ENCODE assay signal across 8 mouse cellular contexts in genomic region chr3:131109686-131110070, GRCm38 (mm10). TPM values are rescaled to one million over a fixed set of nuclear protein-coding genes. Genes with fewer than 3 reads are reported as not detected.
A peak's percentile ranks its signal among the peaks of the same experiment; 100 is the strongest.
DNase-seq lines count a peak whose midpoint lies in the region; ATAC-seq and TF ChIP-seq lines count a peak whose summit lies in the region.

No protein-coding gene starts in this region.

- no peaks in the 10 kb centered on the region for H3K9me3 ChIP-seq in kidney, embryonic 14.5 days (ENCODE audit: control insufficient read depth, low read length)
- no peaks in the 10 kb centered on the region for H3K9me3 ChIP-seq in embryonic facial prominence, embryonic 11.5 days (replicated peaks; ENCODE audit: control insufficient read depth, low read length)
- no peaks in the 10 kb centered on the region for H3K9me3 ChIP-seq in limb, embryonic 10.5 days (replicated peaks)
- H3K9me3 ChIP-seq in stomach, embryonic 14.5 days (ENCODE audit: control insufficient read depth, low read depth, low read length), result no peaks in the 10 kb centered on the region

- WGBS in kidney, embryonic 14.5 days, result 1% methylated on average over 13 of the region's 14 CpGs
- WGBS in kidney, adult 2 months, result under 1% methylated on average over 13 of the region's 14 CpGs
- WGBS in embryonic facial prominence, embryonic 11.5 days, result 0% methylated on average over 13 of the region's 14 CpGs
- WGBS in limb, embryonic 10.5 days, result 0% methylated on average over 14 of the region's 14 CpGs
- WGBS in stomach, embryonic 14.5 days, result 0% methylated on average over 14 of the region's 14 CpGs

- no peaks in the 10 kb centered on the region for H3K36me3 ChIP-seq in kidney, embryonic 14.5 days (ENCODE audit: control insufficient read depth, insufficient read depth, low read length)
- no peaks in the 10 kb centered on the region for H3K36me3 ChIP-seq in kidney, adult 2 months (ENCODE audit: control insufficient read depth, insufficient read depth, low read length)
- H3K36me3 ChIP-seq in embryonic facial prominence, embryonic 11.5 days (replicated peaks; ENCODE audit: control insufficient read depth, insufficient read depth, low read depth, low read length), result no peaks in the 10 kb centered on the region
- H3K36me3 ChIP-seq in limb, embryonic 10.5 days, result peaks cover 7% of the 10 kb centered on the region; the same call in 1 of the 2 replicates
- H3K36me3 ChIP-seq in stomach, embryonic 14.5 days (ENCODE audit: control insufficient read depth, insufficient read depth, low read length), result no peaks in the 10 kb centered on the region

- DNase-seq in kidney, adult 2 months, result no peak
- peak; percentile 51 for DNase-seq in embryonic facial prominence, embryonic 11.5 days (ENCODE audit: low spot score)
- DNase-seq in limb, embryonic 10.5 days (ENCODE audit: low spot score), result peak; percentile 68
- DNase-seq in cerebellum, adult 11-12 months, result no peak
- DNase-seq in frontal cortex, postnatal 36 days (ENCODE audit: low spot score in 2 of 2), result no peak

- TF ChIP-seq CTCF in kidney, adult 2 months (conservative IDR thresholded peaks at IDR 0.05; ENCODE audit: insufficient read depth, insufficient read length, low read depth, low read length), result no peak

- no peak overlapping the region for H3K27ac ChIP-seq in kidney, embryonic 14.5 days (ENCODE audit: low read depth, low read length)
- no peak overlapping the region for H3K27ac ChIP-seq in kidney, adult 2 months (ENCODE audit: insufficient read depth, low read depth, low read length)
- no peak overlapping the region; the same call in 1 of the 2 replicates for H3K27ac ChIP-seq in embryonic facial prominence, embryonic 11.5 days (replicated peaks; ENCODE audit: low read depth, low read length)
- H3K27ac ChIP-seq in limb, embryonic 10.5 days, result peak overlapping the region; percentile 97
- H3K27ac ChIP-seq in stomach, embryonic 14.5 days (ENCODE audit: low read length), result no peak overlapping the region

- peak; percentile 3; the same call in 1 of the 2 replicates for ATAC-seq in kidney, embryonic 14.5 days (ENCODE audit: low FRiP score, low TSS enrichment)
- no peak for ATAC-seq in embryonic facial prominence, embryonic 11.5 days (replicated peaks; ENCODE audit: insufficient number of reproducible peaks, low FRiP score, low TSS enrichment, low read depth)
- no peak for ATAC-seq in stomach, embryonic 14.5 days (ENCODE audit: insufficient number of reproducible peaks, insufficient read depth, low FRiP score, low read depth)
- ATAC-seq in activated CD4-positive, CD25-positive, alpha-beta regulatory T cell, adult 4 months, result no peak

- H3K27me3 ChIP-seq in kidney, embryonic 14.5 days (ENCODE audit: control insufficient read depth, insufficient read depth, low read length), result peaks cover 49% of the 10 kb centered on the region
- peaks cover 20% of the 10 kb centered on the region for H3K27me3 ChIP-seq in kidney, adult 2 months (replicated peaks; ENCODE audit: control insufficient read depth, insufficient read depth, low read length)
- peaks cover 7% of the 10 kb centered on the region for H3K27me3 ChIP-seq in embryonic facial prominence, embryonic 11.5 days (ENCODE audit: control insufficient read depth, insufficient read depth, low read length)
- H3K27me3 ChIP-seq in limb, embryonic 10.5 days (ENCODE audit: low read depth, poor library complexity, severe bottlenecking), result peaks cover 26% of the 10 kb centered on the region
- H3K27me3 ChIP-seq in stomach, embryonic 14.5 days (ENCODE audit: control insufficient read depth, insufficient read depth, low read length), result peaks cover 26% of the 10 kb centered on the region

- peak overlapping the region; percentile 67; the same call in 1 of the 2 replicates for H3K9ac ChIP-seq in kidney, embryonic 14.5 days (ENCODE audit: low read depth, low read length)
- peak overlapping the region; percentile 86 for H3K9ac ChIP-seq in embryonic facial prominence, embryonic 11.5 days (replicated peaks; ENCODE audit: low read length)
- H3K9ac ChIP-seq in stomach, embryonic 14.5 days (replicated peaks; ENCODE audit: low read depth, low read length), result no peak overlapping the region

- peaks cover 25% of the 10 kb centered on the region for H3K4me1 ChIP-seq in kidney, embryonic 14.5 days (ENCODE audit: control insufficient read depth, insufficient read depth, low read length)
- no peaks in the 10 kb centered on the region for H3K4me1 ChIP-seq in kidney, adult 2 months (ENCODE audit: control insufficient read depth, insufficient read depth, low read length)
- peaks cover 10% of the 10 kb centered on the region for H3K4me1 ChIP-seq in embryonic facial prominence, embryonic 11.5 days (ENCODE audit: control insufficient read depth, insufficient read depth, low read length)
- H3K4me1 ChIP-seq in limb, embryonic 10.5 days, result peaks cover 73% of the 10 kb centered on the region
- H3K4me1 ChIP-seq in stomach, embryonic 14.5 days (ENCODE audit: control insufficient read depth, insufficient read depth, low read length), result peaks cover 30% of the 10 kb centered on the region

- peak overlapping the region; percentile 61 for H3K4me3 ChIP-seq in kidney, embryonic 14.5 days (ENCODE audit: low read length)
- H3K4me3 ChIP-seq in kidney, adult 2 months (ENCODE audit: insufficient read depth, low read depth, low read length), result no peak overlapping the region
- peak overlapping the region; percentile 80 for H3K4me3 ChIP-seq in embryonic facial prominence, embryonic 11.5 days (ENCODE audit: low read depth, low read length)
- H3K4me3 ChIP-seq in limb, embryonic 10.5 days, result peak overlapping the region; percentile 91
- peak overlapping the region; percentile 40 for H3K4me3 ChIP-seq in stomach, embryonic 14.5 days (ENCODE audit: low read depth, low read length)

- H3K4me2 ChIP-seq in kidney, embryonic 14.5 days (replicated peaks; ENCODE audit: low read depth, low read length), result peak overlapping the region; percentile 94
- peak overlapping the region; percentile 92 for H3K4me2 ChIP-seq in embryonic facial prominence, embryonic 11.5 days (ENCODE audit: low read depth, low read length)
- peak overlapping the region; percentile 82; the same call in 1 of the 2 replicates for H3K4me2 ChIP-seq in stomach, embryonic 14.5 days (replicated peaks; ENCODE audit: low read depth, low read length)

- TF ChIP-seq POLR2A in kidney, adult 2 months (IDR thresholded peaks at IDR 0.05; ENCODE audit: low read depth, low read length), result no peak

RNA-seq across cellular contexts. Expression of gene Lef1, which starts 0.6 kb away (rescaled TPM):
- 31.9 and 32.1 TPM in 2 replicates for polyA plus RNA-seq in kidney, embryonic 14.5 days (2014; fragmentation: Nextera tagmentation; extraction: Ambion mirVana)
- polyA plus RNA-seq in kidney, adult 2 months (2012; rRNA removed), result 2.3 and 8.4 TPM in 2 replicates
- 73.9 and 87.2 TPM in 2 replicates for polyA plus RNA-seq in embryonic facial prominence, embryonic 11.5 days (2014; fragmentation: Nextera tagmentation; extraction: Ambion mirVana)
- polyA plus RNA-seq in limb, embryonic 10.5 days (2016; fragmentation: Nextera tagmentation; extraction: Ambion mirVana), result 60.1 and 76.1 TPM in 2 replicates
- 1.3 and 2.6 TPM in 2 replicates for polyA plus RNA-seq in stomach, embryonic 14.5 days (2014; fragmentation: Nextera tagmentation; extraction: Ambion mirVana)
- polyA plus RNA-seq in activated CD4-positive, CD25-positive, alpha-beta regulatory T cell, adult 4 months (2017; shearing (Covaris generic)), result 100 to 1,000 TPM; 175 to 182 TPM

Comparison
In these comparisons a context has a peak if more than half of its experiments do, and no peak if none do; other contexts are left out.
1. DNase-seq: peak in embryonic facial prominence, embryonic 11.5 days (single experiment) and limb, embryonic 10.5 days (single experiment); none in kidney, adult 2 months (single experiment), cerebellum, adult 11-12 months (single experiment) and frontal cortex, postnatal 36 days (0 of 2).
2. Peak in every context shown above with its lines, with median percentiles within 50 percentile points of each other: H3K4me2 ChIP-seq.